Mouse (Mus musculus): ENCODE results near the gene Gc. TPM values are rescaled to one million over a fixed set of nuclear protein-coding genes. Genes with fewer than 3 reads are reported as not detected.

Gc gene
- polyA plus RNA-seq, 1 experiment = 44.0 TPM

GRCm38 (mm10) chr5:89390405-89390804 is 67.3 kb downstream of the Gc start:
- TF ChIP-seq CTCF (IDR thresholded peaks at IDR 0.05; ENCODE audit: control insufficient read depth, insufficient read depth, low read length) = no peak
- TF ChIP-seq POLR2A (IDR thresholded peaks at IDR 0.05; ENCODE audit: borderline replicate concordance, control insufficient read depth, low read depth, low read length) = no peak
- Histone ChIP-seq H3K4me3 (replicated peaks; ENCODE audit: control insufficient read depth, low read depth, low read length) (no peak overlapping the region), H3K4me1 (ENCODE audit: control insufficient read depth, insufficient read depth, low read length) (no peaks in the 10 kb centered on the region), H3K27ac (ENCODE audit: control insufficient read depth, insufficient read depth, low read depth, low read length, poor library complexity) (no peak overlapping the region)
- WGBS = 66% methylated on average over 1 of the region's 1 CpGs

GRCm38 (mm10) chr5:89384204-89384603 is 73.5 kb downstream of the Gc start:
- no peak for TF ChIP-seq CTCF (IDR thresholded peaks at IDR 0.05; ENCODE audit: control insufficient read depth, insufficient read depth, low read length)
- no peak for TF ChIP-seq POLR2A (IDR thresholded peaks at IDR 0.05; ENCODE audit: borderline replicate concordance, control insufficient read depth, low read depth, low read length)
- Histone ChIP-seq H3K4me3 (replicated peaks; ENCODE audit: control insufficient read depth, low read depth, low read length) (no peak overlapping the region), H3K4me1 (ENCODE audit: control insufficient read depth, insufficient read depth, low read length) (no peaks in the 10 kb centered on the region), H3K27ac (ENCODE audit: control insufficient read depth, insufficient read depth, low read depth, low read length, poor library complexity) (no peak overlapping the region)
- 30% methylated on average over 5 of the region's 5 CpGs for WGBS

GRCm38 (mm10) chr5:89381340-89381739 is 76.4 kb downstream of the Gc start:
- no peak overlapping the region for H3K4me3 ChIP-seq (replicated peaks; ENCODE audit: control insufficient read depth, low read depth, low read length)
- 77% methylated on average over 4 of the region's 4 CpGs for WGBS
- TF ChIP-seq POLR2A (IDR thresholded peaks at IDR 0.05; ENCODE audit: borderline replicate concordance, control insufficient read depth, low read depth, low read length) (no peak), CTCF (IDR thresholded peaks at IDR 0.05; ENCODE audit: control insufficient read depth, insufficient read depth, low read length) (no peak)
- H3K27ac ChIP-seq (ENCODE audit: control insufficient read depth, insufficient read depth, low read depth, low read length, poor library complexity) = no peak overlapping the region
- H3K4me1 ChIP-seq (ENCODE audit: control insufficient read depth, insufficient read depth, low read length) = no peaks in the 10 kb centered on the region

GRCm38 (mm10) chr5:89370140-89370539 is 87.6 kb downstream of the Gc start:
- H3K4me3 ChIP-seq (replicated peaks; ENCODE audit: control insufficient read depth, low read depth, low read length) = no peak overlapping the region
- H3K4me1 ChIP-seq (ENCODE audit: control insufficient read depth, insufficient read depth, low read length) = no peaks in the 10 kb centered on the region
- 26% methylated on average over 1 of the region's 1 CpGs for WGBS
- no peak overlapping the region for H3K27ac ChIP-seq (ENCODE audit: control insufficient read depth, insufficient read depth, low read depth, low read length, poor library complexity)
- no peak for TF ChIP-seq POLR2A (IDR thresholded peaks at IDR 0.05; ENCODE audit: borderline replicate concordance, control insufficient read depth, low read depth, low read length)
- no peak for TF ChIP-seq CTCF (IDR thresholded peaks at IDR 0.05; ENCODE audit: control insufficient read depth, insufficient read depth, low read length)

- Histone ChIP-seq H3K27ac (ENCODE audit: control insufficient read depth, insufficient read depth, low read depth, low read length, poor library complexity) (no peak overlapping the region), H3K4me1 (ENCODE audit: control insufficient read depth, insufficient read depth, low read length) (no peaks in the 10 kb centered on the region), H3K4me3 (replicated peaks; ENCODE audit: control insufficient read depth, low read depth, low read length) (no peak overlapping the region)
- TF ChIP-seq CTCF (IDR thresholded peaks at IDR 0.05; ENCODE audit: control insufficient read depth, insufficient read depth, low read length) (no peak), POLR2A (IDR thresholded peaks at IDR 0.05; ENCODE audit: borderline replicate concordance, control insufficient read depth, low read depth, low read length) (no peak)
- 52% methylated on average over 4 of the region's 4 CpGs for WGBS
Measured at GRCm38 (mm10) chr5:89368045-89368743, 89.5 kb downstream of the Gc start.

Other genes starting within 250 kb of the Gc start
- gene Npffr2, start 69.5 kb upstream of the Gc start, polyA plus RNA-seq (2011; ENCODE audit: insufficient read depth, insufficient read length, low replicate concordance, missing spikeins) = not detected in 2 replicates